Mouse (Mus musculus): ENCODE measurements around the gene Terf2.
"Not testable (repeated sequence)": the region's sequence is repeated elsewhere in the genome, so short reads cannot be mapped to it uniquely, and the experiment has no call there.

Terf2 gene

GRCm38 (mm10) chr8:107056973-107057369, 39.4 kb downstream of the Terf2 start:
- DNase-seq (ENCODE audit: low spot score), result no peak

DNA sequence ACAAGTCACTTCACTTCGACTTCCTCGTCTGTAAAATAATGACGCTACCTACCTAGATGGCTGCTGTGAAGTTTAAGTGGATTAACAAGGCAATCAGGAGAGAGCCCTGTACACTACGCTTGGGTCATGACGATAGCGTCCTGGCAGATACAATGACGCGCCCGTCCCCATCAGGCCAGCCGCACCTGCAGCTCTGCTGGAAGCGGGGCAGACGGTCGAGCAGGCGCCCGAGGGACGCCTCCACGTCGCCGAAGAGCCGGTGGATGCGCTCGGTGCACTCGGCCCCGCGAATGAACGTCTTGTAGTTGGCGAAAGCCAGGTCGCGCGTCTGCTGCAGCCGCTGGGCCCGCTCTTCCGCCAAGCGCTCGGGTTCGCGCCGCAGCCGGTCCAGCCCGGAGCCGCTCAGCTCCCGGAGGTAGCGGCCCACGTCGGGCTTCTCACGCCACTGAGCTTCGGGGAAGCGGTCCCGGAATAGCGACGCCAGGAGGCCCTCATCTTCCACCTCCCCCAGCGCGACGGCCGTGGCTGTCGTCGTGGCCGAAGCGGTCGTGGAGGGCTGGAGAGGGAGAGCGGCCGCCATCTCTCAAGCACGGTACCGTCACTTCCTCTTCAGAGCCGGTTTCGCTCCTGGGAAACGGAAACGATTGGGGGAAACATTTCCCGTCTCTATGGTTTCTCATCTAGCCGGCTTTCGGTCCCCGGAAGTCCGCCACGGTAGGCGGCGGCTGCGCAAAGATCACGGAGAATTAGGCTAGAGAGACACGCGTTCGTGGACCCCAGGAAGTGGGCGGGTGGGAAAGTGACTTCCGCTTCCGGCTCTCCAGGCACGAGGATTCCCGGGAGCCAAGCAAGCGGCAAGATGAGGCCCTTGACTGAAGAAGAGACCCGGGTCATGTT, 40.0 kb downstream of the Terf2 start, which contains the start of the genes Cog8 and Nip7:
Cog8 (minus strand) TSS at position 614 of the 897 bp plus-strand sequence.
Nip7 (plus strand) TSS at position 802 of the 897 bp plus-strand sequence.
- peak; percentile 96 for DNase-seq (ENCODE audit: low spot score)

DNA sequence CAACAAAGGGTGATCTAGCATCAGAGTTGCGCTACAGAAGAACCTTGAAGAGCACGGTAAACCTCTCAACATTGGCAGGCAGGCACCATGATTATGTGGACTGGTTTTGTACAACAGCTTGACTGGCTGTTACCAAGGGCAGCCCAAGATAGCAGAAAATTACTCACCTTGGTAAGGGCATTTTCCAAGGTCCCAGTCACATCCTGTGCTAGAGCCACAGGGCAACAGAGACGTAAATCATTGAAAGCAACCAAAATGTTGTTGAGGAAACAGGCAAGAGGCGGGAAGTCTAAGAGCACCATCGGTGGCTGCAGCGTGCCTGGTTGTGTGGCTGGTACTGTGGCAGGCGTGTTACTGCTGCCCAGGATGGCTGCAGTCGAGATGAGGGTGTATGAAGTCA, 44.3 kb downstream of the Terf2 start:
- DNase-seq (ENCODE audit: low spot score), result no peak

DNA sequence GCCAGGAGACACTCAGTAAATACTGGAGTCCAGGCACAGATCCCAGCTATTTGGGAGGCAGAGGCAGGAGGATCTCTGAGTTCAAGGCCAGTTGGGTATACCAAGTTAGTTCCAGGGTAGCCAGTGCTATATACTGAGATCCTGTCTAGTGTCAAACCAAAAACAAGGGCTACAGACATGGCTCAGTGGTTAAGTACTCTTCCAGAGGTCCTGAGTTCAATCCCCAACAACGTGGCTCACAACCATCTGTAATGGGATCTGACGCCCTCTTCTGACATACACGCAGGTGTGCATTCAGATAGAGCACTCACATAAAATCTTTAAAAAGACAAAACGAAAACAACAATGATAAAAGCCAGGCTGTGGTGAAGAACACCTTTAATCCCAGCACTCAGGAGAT, 46.9 kb downstream of the Terf2 start:
- no peak for DNase-seq (ENCODE audit: low spot score)

- peak; percentile 81 for DNase-seq (ENCODE audit: low spot score)
Measured at GRCm38 (mm10) chr8:107048061-107048941, 48.0 kb downstream of the Terf2 start, which contains the start of gene Pdf. TSS of gene Pdf (minus strand) at chr8:107048614.

DNA sequence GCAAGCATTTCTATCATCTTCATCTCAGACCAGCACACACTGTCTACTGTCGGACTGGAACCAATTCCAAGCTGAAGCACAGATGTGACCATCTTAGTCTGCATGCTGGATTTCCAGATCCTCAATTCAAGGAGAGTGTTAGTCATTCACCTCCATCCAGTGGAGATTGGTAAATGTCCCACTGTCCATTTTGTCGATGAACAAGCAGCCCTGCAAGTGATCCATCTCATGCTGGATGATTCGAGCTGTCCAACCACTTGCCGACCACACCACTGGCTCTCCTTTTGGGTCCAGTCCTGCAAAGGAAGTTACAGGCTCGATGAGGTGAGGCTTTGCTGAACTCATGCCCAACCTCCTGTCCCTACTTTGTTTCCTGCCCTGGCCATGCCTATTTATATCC, 49.4 kb downstream of the Terf2 start:
- DNase-seq (ENCODE audit: low spot score), result no peak

DNA sequence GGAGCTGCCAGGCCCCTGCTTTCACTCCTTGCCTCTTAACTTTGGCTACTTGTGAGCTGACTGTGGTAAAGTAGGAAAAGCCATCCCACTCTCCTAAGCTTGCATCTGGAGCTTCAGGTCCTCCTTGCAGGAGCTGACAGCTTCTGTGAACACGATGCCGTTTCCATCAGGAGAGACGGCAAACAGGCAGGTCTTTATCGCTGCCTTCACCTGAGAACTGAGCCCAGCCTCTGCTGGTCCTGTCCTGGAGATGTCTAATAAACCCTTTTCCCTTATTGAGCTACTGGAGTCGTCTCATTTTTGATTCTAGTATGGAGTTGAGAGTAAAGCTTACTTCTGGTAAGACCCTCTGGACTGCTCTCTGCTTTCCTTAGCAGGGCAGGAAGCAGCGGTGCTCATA, 50.9 kb downstream of the Terf2 start:
- no peak for DNase-seq (ENCODE audit: low spot score)

GRCm38 (mm10) chr8:107040632-107041031, 55.7 kb downstream of the Terf2 start:
- no peak for DNase-seq (ENCODE audit: low spot score)

GRCm38 (mm10) chr8:107036626-107037025, 59.7 kb downstream of the Terf2 start:
- DNase-seq (ENCODE audit: low spot score), result no peak

GRCm38 (mm10) chr8:107035641-107036040, 60.7 kb downstream of the Terf2 start:
- no peak for DNase-seq (ENCODE audit: low spot score)

DNA sequence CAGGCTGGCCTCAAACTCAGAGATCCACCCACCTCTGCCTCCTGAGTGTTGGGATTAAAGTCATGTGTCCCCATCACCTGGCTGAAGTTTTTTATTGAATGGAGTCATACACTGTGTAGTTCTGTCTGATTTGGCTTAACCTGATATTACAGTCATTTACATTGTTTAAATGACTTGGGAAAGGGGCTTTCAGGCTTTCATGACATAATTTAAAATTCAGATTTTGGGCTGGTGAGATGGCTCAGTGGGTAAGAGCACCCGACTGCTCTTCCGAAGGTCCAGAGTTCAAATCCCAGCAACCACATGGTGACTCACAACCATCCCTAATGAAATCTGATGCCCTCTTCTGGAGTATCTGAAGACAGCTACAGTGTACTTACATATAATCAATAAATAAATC, 62.7 kb downstream of the Terf2 start:
- not testable (repeated sequence) for DNase-seq (ENCODE audit: low spot score)

DNA sequence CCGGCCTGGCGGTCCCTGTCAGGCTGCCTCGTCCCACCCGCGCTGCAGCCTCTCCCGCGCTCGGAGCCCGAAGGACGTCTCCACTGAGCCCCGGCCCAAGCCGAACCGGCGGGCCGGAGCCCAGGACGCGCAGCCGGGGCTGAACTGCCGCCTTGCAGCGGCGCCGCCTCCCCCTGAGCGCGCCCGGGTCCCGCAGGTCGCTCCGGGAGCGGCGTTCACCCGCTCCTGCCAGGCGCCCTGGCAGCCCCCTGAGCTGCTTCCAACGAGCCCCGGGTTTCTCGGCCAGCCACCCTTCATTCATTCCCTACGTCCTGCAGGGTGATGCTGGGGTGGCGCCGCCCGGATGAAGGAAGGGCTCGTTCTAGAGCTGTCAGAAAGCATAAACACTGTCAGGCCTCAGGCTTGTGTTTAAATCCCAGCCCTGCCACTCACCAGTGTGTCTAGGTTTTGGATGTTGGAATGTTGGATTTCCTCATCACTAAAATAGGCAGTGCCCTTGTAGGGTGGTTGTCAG, 64.7 kb downstream of the Terf2 start:
- DNase-seq (ENCODE audit: low spot score), result no peak

- peak; percentile 93 for DNase-seq (ENCODE audit: low spot score)
Measured at GRCm38 (mm10) chr8:107030650-107031576, 65.4 kb downstream of the Terf2 start, which contains the start of gene Vps4a. TSS of gene Vps4a (plus strand) at chr8:107031222.

DNA sequence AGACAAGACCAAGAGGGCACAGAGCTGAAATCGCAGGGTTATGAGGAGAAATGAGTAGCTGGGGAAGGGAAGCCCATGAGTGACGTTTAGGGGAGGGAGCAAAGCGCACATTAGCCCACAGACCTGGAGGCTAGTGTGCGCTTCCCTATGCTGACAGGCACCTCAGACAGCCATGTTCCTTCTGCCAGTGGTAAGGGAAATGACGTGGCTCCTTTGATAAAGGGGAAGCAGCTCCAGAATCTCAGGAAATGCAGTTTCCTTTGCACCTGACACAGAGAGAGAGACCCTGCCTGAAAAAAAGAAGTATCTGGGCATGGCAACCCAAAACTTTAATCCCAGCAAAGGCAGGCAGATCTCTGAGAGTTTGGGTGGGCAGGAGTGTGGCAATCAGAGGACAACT, 66.3 kb downstream of the Terf2 start:
- DNase-seq (ENCODE audit: low spot score), result no peak

- DNase-seq (ENCODE audit: low spot score), result no peak
Measured at GRCm38 (mm10) chr8:107029310-107029709, 67.0 kb downstream of the Terf2 start.

DNA sequence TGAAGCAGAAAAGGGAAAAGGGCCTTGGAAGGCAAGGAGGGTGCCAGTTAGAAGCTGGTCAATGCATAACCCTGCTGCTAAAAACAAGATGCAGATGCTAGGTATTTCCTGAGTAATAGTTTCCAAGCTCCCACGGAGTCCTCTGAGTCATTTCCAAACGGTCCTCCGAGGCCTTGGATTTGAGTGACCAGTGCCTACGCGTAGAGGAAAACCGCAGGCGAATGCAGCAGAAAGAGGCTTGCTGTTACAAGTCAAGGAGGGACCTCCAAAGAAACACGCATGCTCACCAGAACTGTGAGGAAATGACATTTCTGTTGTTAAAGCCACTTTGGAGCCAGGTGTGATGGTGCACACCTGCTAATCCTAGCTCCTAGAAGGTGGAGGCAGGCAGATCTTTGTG, 72.9 kb downstream of the Terf2 start:
- no peak for DNase-seq (ENCODE audit: low spot score)
